ENCODE assay signal across 16 mouse cellular contexts in the genomic region with DNA sequence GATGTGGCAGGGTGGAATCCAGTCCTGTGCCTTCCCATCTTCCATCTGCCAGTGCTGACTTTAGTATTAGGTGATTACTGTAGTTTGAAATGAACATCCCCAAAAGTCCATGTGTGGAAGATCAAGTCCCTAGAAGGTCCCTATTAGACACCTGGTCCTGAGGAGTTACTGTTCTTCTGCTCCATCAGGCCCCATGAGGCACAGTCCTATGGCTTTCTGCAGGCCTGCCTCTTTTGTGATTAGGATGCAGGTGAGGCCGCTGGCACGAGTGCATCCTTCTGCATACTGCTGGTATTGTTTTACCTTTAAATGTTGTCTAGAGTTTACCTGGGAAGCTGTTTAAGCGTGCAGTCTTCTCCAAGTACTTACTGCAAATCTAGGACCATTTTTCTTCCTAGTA.
"Had no signal": no experiment of that assay in that cellular context is flagged by ENCODE, and none has a peak within 500 bp of the region (broad histone marks: within the 10 kb centered on the region; RNA-seq: fewer than 3 reads in every experiment).

No protein-coding gene starts in this region.

- H3K9me3 ChIP-seq: limb, embryonic 13.5 days; liver, embryonic 12.5 days; liver, embryonic 15.5 days; neural tube, embryonic 12.5 days had no signal

- H3K4me3 ChIP-seq: limb, embryonic 13.5 days; liver, embryonic 12.5 days; liver, embryonic 15.5 days; neural tube, embryonic 12.5 days had no signal

- H3K27me3 ChIP-seq: limb, embryonic 13.5 days; liver, embryonic 12.5 days; liver, embryonic 15.5 days; neural tube, embryonic 12.5 days had no signal

- H3K9ac ChIP-seq: limb, embryonic 13.5 days; liver, embryonic 12.5 days; liver, embryonic 15.5 days; neural tube, embryonic 12.5 days had no signal

- H3K4me1 ChIP-seq: liver, embryonic 12.5 days; neural tube, embryonic 12.5 days had no signal

- DNase-seq: kidney, adult 11 months; kidney, adult 8-10 months; kidney, postnatal 14 days; kidney, postnatal 4 days; left cerebral cortex, postnatal 4 days; liver; lung, adult 2 months; lung, postnatal 14 days; lung, postnatal 4 days; midbrain, embryonic 14.5 days; thymus, postnatal 25 days had no signal

- ATAC-seq: liver, embryonic 12.5 days had no signal

- H3K36me3 ChIP-seq: limb, embryonic 13.5 days; liver, embryonic 12.5 days; liver, embryonic 15.5 days; neural tube, embryonic 12.5 days had no signal

- H3K4me2 ChIP-seq: limb, embryonic 13.5 days; liver, embryonic 12.5 days; liver, embryonic 15.5 days; midbrain, embryonic 11.5 days; neural tube, embryonic 12.5 days had no signal

- H3K27ac ChIP-seq: limb, embryonic 13.5 days; liver, embryonic 12.5 days; liver, embryonic 15.5 days; neural tube, embryonic 12.5 days had no signal
